Mouse (Mus musculus) gastrocnemius, postnatal 10 days (tissue): Measurements from ENCODE around the gene Coro7. TPM values are rescaled to one million over a fixed set of nuclear protein-coding genes. Genes with fewer than 3 reads are reported as not detected.
A peak's percentile ranks its signal among the peaks of the same experiment; 100 is the strongest.
"Not testable (repeated sequence)": the region's sequence is repeated elsewhere in the genome, so short reads cannot be mapped to it uniquely, and the experiment has no call there.

Source experiments
- DNase-seq: peaks from one replicate; pipeline ENCODE4 v3.0.0; 2021; ENCODE audit warnings: mixed read lengths
- total RNA-seq, 2 experiments: library from RNA; stranded (reverse); gene quantifications; 2 replicates each; pipeline ENCODE4 v1.2.3; 2021

Gene Coro7
- total RNA-seq, 2 experiments from 2014 or later: 16.3 to 23.3 TPM

DNA sequence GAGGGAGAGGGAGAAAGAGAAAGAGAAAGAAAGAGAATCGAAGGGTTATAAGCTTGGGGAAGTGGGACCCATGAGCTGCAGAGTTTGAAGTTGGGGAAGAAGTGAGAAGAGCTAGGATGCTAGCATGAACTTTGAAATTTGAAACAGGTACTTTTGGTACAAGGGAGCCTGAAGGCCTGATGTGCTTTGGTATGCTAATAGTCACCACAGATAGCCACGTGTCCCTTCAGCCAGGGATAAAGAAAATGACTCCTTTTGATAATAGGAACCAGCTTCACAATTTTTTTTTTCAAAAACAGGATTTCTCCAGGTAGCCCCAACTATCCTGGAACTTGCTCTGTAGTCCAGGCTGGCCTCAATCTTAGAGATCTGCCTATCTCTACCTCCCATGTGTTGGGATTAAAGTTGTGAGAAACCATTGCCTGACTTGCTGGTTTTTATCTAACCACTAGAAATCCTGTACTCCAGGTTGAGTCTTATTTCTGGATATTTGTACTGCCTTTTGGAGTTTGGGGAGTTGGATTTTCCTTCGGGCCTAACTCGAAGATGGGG is 3.1 kb upstream of the Coro7 start:
- DNase-seq: no peak

DNA sequence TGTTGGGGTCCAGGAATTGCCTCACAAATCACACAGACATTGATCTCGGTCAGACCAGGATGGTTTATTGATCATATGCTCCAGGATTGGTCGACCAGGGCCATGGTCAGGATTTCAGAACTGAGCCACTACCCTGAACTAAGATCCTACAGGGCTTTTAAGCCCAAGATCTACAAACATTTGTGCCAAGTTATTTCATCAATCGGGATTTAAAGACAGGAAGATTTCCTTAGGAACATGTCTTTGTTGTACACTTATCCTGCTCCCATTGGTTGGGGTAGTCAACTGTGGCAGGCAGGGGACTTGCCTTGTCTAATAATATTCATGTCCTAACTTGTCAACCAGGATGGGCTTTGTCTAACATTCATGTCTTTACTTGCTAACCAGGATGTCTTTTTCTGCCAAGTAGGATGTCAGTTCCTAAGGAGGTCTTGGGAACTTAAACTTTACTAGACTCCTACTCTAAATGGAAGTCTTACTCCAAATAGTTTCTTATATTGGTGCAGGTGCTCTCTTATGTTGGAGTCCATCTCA is 1.4 kb upstream of the Coro7 start:
- DNase-seq: not testable (repeated sequence)

DNA sequence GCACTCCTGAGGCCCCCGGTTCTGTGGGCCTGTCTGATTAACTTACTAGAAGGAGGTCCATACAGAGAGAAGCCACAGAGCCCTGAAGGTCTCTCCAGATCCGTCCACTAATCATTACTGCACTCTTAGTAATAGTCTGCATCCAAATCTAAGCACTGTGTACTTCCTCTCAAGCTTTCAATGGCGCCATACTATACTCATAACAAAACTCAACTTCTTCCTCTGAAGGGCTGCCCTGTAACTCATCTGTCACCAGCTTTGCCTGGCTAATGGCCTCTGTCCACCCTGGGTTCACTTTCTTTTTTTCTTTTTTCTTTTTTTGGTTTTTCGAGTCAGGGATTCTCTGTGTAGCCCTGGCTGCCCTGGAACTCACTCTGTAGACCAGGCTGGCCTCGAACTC is 1.5 kb downstream of the Coro7 start:
- DNase-seq: no peak

DNA sequence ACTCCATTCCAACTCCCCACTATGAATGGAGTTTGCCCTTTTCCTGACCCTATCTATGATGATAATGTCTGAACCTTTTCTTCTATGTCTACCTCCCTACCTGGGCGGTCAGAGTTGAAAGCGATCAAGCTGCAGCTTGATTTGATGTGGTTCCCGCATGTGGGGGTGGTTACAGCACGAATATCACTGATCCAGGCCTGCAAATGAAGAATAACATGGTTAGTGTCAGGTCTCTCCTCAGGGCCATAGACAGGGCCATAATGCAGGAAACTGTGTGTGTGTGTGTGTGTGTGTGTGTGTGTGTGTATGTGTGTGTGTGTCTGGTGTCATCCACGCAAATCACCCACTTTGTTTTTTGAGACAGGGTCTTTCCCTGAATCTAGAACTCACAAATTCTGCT is 2.7 kb downstream of the Coro7 start:
- DNase-seq: no peak

DNA sequence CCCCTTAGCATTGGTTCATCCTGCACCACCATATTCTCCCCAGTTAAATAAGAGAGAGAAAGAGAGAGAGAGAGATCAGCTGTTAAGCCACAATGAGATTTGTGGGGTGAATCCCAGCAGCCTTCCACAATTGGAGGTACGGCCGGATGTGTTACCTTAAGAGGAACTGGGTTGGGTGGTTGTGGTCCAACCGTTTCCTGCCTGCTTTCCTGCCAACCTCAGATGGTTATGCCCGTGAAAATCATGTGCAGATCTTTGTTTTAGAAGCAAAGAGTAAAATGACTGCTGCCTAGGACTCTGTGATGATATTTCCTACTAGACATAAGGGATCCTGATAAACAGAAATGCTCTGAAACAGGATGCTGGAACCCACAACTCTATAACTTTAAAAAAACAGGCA is 5.5 kb downstream of the Coro7 start:
- DNase-seq: no peak

DNA sequence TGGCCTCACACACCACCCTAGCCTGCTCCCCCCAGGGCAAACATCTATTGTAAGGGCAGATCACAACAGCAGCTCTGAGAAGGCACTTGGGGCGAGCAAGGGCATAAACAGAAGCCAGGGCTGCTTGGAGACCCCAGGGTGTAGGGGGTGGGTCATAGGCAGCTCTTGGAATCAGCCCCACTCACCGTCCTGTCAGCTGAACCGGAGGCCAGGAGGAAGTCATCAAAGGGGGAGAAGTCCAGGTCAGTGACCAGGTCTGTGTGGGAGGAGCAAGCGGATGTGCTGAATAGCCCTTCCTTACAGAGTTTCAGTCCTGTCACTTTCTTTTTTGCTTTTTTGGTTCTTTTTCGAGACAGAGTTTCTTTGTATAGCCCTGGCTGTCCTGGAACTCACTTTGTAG is 9.3 kb downstream of the Coro7 start:
- no peak for DNase-seq

DNA sequence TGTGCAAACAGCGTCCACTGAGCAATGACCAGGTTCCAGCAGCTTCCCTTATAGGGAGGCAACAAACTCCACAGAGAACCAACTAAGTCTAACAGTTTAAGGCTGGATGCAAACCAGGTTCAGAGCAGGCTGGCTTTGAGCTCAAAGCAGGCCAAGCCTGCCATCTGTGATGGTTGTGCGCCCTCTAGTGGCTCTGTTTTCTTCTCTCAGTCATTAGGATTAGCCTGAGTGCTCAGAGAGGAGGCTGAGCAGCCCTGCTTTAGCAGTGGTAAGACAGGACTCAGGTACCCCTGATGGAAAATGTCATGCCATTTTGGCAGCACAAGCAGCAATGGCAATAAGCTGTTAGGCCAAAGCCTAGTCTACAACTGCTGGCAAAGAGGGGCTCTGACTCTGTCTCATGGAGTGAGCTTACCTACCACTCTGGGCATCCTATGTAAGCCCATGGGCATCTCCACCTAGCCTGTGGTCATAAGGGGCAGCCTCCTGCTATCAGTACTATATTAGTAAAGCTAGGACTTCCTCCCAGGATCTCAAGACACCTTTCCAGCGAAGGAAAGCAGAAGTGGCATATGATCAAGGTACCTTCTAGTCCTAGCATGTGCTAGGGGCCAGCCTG is 12.3 kb downstream of the Coro7 start:
- DNase-seq: peak; percentile 91

DNA sequence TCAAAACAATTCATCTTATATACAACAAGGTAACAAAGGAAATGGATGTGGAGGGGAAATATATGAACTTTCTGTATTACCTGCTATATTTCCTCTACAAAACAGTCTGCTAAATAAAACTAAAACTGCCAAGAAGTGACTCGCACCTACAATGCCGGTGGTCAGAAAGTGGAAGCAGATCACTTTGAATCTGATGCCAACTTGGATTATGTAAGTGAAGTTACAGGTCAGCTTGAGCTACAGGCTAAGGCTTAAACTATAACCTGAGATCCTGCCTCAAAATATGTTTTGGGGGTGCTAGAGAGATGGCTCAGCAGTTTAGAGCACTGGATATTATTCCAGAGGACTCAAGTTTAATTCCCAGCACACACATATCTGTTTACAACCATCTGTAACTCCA is 13.9 kb downstream of the Coro7 start:
- DNase-seq: no peak

DNA sequence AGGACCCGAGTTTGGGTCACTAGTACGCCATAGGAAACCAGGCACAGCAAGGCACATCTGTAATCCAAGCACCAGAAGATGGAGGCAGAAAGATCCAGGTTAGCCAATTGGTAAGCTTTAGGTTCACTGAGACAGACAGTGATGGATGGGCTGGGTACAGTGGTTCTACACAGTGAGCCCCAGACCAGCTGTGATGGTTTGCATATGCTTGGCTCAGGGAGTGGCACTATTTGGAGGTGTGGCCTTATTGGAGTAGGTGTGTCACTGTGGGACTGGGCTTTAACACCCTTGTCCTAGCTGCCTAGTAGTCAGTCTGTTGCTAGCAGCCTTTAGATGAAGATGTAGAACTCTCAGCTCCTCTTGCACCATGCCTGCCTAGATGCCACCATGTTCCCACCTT is 15.8 kb downstream of the Coro7 start:
- no peak for DNase-seq

DNA sequence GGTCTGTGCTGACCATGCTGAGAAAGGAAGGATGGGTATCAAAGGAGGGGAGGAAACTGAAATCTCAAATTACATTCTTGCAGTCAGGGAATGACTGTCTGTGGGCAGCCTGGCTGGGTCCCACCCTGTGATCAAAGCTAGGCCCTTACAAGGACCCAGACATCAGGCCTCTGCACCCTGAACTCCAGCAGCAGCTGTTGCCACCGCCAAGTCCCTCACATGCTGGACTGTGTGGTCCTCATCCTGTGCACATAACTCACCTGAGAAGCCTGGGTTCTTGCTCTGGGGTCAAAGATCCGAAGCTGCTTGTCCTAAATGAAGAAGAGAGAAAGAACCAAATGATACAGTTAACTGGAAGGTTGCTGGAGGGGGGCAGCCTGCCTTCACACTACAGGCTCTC is 18.0 kb downstream of the Coro7 start:
- no peak for DNase-seq

DNA sequence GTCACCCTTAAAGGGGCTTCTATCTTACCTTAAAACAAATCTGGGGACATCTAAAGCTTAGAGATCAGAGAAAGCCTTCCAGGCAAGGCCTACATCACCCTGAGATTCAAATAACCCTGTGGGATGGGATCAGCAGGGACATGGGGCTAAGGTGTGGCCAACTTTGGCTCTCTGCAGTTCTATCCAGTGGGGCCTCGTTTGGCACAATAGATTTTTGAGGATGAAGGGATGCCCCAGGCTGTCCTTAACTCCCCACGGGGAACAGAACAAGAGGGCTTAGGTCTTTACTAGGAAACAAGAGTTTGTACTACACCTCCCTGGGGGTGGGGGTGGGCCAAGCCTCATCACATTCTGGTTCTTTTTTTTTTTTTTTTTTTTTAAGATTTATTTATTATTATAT is 20.3 kb downstream of the Coro7 start:
- no peak for DNase-seq

DNA sequence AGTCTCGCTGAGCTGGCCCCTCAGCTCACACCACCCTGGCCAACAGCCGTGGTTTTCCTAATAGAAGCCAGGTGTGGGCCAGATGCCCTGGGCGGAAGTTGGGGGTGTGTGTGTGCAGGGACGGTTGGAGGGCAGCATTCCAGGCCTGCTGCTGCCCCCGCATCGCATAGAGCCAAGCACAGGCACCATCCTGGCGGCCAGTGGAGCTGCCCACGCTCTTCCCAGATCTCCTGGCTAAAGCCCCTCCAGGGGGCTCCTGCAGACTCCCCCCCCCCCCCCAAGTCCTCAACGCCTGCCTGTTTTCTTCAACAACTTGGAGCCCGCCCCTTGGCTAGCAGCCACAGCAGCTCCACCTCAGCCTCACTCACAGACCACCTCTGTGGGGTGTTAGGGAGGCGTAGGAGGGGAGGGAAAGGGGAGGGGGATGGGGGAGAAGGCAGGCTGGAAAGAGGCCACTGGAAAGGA is 20.8 kb downstream of the Coro7 start:
- peak; percentile 32 for DNase-seq

DNA sequence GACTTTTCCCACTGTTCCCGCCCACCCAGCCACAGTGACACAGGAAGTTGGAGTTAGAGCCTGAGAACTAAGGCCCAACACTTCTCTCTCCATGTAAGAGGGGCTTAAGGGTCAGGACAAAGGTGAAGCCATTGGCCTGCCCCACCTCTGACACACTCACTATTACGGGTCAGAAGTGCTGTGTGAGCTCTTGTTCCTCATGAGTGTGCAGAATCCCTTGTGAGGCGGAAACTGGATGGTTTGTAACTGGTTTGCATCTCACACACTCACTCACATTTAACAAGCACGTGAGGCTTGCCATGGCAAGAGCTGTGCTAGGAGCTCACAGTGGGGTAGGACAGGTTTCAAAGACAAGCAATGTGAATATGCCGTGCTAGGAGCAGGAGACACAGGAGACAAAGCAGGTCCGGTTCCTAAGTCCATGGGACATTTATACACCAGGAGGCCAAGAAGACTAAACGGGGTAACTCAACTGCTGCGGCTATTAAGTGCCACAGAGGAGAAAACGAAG is 23.0 kb downstream of the Coro7 start:
- no peak for DNase-seq

DNA sequence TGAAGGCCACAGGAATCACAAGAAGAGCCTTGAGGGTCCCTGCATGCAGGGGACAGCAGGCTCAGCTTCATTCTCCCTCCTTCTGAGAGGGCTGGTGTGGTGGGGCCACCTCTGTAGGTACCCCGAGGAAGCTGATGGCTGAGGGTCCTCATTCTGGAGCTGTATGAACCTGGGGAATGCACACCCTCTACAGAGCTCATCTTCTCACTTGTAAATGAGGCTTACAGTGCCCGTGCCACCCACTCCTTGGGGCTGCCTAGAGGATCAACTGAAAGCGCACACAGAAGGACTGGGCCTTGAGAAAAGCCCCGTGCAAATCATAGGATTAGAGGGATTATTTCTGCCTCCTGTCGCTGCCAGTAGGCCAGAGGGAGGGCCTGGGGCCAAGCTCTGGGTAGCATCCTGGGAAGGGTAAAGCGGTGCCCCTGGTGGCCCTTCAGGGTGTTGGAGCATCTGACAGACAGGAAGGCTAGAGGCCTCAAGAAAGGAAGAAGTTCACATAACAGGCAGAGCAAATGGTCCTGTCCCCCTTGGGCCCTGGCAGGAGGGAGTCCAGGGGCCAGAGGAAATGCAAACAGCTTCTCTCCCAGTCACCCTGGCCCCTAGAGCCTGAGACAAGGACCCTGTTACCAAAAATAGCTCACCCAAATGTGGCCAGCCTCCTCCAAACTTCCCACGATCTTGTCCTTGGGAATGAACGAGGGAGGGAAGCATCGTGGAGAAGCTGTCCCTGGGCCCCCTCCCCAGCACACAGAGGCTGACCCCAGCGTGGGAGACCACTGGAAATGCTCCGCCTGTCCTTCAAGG is 23.6 kb downstream of the Coro7 start:
- DNase-seq: peak; percentile 51

DNA sequence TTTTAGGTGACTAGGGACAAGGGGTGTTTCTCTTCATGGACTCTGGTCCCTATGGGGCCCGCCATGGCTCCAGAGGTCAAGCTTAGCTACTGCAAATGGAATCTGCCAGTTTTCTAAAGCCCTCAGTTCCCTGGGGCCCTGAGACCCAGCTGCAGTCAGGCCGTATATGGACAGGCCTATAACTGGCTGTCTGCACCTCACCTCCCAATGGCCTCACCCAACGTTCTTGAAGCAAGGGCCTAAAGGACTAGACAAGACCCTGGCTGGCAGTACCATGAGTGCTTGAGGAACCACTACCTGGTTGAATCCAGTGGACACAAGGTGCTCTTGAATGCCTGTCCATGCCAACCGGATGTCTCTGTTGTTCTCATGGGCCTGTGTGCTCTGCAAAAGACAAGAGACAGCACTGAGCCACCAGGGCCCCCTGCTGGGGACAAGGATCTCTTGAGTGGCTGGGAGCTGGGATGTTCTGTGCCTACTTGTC is 24.3 kb downstream of the Coro7 start:
- DNase-seq: no peak

DNA sequence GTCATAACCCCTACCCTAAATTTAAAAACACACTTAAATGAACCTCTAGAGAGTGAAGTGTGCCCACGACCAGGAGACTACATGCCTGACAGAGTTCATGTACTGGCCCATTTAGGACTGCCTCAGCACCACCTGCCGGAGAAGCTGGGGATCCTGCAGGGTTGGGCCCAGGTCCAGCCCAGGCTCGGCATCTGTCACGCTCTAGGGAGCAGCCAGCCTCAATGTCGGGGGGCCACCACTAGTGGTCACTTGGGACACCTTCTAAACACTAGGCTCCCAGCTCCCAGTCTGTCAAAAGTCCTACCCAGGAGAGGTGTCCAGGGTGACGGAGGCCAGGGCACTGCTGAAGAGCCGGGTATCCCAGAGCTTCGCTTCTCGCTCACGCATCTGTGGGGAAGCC is 24.9 kb downstream of the Coro7 start:
- peak; percentile 51 for DNase-seq

DNA sequence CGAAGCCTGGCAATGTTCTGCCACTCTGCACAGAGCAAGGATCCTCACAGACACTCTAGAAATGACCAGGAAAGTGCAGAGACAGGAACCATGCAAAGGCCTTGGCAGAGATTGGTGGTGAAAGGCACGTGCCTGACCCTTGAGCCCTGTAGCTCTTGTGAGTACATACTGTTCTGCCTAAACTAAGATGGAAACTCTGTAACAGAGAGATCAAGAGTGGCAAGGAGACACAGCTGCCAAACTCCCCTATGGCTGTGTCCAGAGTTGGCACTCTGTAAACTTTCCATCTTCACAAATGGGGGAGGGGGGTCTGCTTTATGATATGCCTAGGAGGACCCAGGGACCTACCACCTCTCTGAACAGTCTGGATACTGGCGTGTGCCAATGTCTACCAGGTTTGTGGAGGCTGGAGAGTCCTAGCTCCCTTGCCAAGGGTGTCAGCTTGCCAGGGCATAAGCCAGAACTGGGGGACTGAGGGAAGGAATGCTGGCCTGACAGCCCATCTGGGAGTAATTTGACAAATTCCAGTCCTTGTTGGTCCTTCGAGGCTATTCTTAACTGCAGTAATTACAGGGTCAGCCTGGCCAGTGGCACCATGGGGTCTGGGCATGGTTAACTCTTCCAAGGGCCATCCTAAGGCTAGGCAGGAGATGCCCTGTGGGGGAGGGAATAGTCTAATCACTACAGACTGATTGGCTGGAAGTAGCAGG is 26.7 kb downstream of the Coro7 start:
- DNase-seq: no peak

DNA sequence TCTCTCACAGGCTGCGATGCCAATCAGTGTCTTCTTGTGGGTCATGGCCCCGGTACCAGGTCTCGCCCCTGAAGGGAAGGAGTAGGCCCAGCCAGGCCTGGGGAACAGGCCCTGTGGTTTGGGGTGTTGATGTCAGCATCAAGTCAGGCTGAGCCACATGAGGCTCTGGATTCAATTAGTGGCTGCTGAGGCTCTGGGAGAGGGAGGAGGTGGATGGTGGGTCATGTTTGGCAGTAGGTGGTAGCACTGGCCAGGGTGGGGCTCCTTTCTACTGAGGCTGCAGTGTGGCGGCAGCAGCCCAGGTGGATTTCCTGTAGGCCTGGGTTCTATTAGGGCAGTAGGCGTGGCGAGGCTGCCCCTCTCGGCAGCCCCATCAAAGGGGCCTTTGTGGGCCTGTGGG is 28.0 kb downstream of the Coro7 start:
- no peak for DNase-seq

DNA sequence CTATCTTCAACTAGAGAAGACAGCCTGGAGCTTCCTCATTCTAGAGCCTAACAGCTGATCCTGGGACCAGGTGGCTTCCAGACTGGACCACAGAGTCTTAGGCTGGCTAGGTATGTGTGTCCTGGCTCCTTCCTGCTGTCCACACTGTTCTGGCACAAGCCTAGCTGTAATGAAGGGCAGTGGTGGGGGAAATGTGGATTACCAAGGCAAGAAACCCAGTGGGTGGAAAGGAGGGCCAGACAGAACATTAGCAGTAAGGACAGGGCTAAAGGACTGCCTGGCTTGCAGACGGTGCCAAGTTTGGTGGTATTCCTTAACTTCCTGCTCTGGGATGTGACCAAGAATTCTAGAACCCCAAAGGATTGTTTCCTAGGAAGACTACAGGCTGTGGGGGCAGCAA is 28.5 kb downstream of the Coro7 start:
- DNase-seq: no peak

DNA sequence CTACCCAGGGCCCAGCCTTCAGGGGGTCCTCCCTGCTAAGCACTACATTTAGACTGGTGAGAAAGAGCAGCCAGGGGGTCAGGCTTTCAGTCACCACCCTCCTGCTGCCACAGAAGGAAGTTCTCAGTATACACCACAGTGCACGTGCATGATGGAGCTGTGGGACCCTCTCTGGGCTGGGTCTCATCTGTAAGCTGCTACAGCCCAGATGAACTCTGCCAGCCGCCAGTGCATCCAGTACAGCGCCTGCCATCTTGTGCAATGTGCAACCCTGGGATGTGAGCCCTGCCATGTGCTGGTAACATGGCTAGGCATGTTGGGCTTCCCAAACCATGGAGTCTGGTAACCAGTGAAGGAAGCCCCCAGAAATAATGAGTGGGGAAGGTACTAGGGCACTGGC is 29.4 kb downstream of the Coro7 start:
- DNase-seq: no peak

DNA sequence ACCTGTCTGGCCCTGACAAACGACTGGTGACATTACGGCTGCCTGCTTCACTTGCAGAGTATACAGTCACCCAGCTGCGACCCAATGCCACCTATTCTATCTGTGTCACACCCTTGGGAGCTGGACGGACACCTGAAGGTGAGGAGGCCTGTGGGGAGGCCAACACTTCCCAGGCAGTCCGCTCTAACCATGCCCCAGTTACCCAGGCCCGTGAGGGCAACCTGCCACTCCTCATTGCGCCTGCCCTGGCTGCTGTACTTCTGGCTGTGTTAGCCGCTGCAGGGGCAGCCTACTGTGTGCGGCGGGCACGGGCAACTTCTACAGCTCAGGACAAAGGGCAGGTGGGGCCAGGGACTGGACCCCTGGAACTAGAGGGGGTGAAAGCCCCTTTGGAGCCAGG is 29.9 kb downstream of the Coro7 start:
- no peak for DNase-seq

DNA sequence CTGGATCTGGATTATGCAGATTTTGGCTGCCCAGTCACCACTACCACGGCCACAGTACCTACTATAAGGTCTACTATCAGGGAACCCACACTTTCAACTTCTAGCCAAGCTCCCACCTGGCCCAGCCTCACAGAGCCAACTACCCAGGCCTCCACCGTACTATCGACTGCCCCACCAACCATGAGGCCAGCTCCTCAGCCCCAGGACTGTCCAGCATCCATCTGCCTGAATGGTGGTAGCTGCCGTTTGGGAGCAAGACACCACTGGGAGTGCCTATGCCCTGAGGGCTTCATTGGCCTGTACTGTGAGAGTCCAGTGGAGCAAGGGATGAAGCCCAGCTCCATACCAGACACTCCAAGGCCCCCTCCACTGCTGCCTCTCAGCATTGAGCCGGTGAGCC is 30.4 kb downstream of the Coro7 start:
- no peak for DNase-seq
